Mouse (Mus musculus) kidney, adult 2 months (tissue): ENCODE results near the gene Hormad2.

Experiments
- CTCF ChIP-seq: fragments of 200-500 bp; conservative IDR thresholded peaks from 2 replicates; pipeline ENCODE4 v1.5.1; 2011; ENCODE audit warnings: low read depth, mild to moderate bottlenecking, control low read depth, low read length, moderate library complexity, mixed read lengths; ENCODE audit not compliant: insufficient read depth, insufficient read length
- POLR2A ChIP-seq: fragments of 200-500 bp; IDR thresholded peaks from one replicate; pipeline ENCODE4 v1.6.1; 2011; ENCODE audit warnings: low read depth, low read length, control low read depth

GRCm38 (mm10) chr11:4412294-4412693, 28.6 kb downstream of the Hormad2 start:
- TF ChIP-seq POLR2A (no peak), CTCF (no peak)
